Mouse (Mus musculus): ENCODE results near the gene Ostn. TPM values are rescaled to one million over a fixed set of nuclear protein-coding genes. Genes with fewer than 3 reads are reported as not detected.
A peak's percentile ranks its signal among the peaks of the same experiment; 100 is the strongest.
"Not testable (repeated sequence)": the region's sequence is repeated elsewhere in the genome, so short reads cannot be mapped to it uniquely, and the experiment has no call there.

Gene Ostn
- total RNA-seq (2015), result not detected in 2 replicates
- total RNA-seq (2017), result not detected in 2 replicates

GRCm38 (mm10) chr16:27307189-27307588 lies at the start of gene Ostn:
Ostn (plus strand) TSS chr16:27307489.
- not testable (repeated sequence) for ATAC-seq (ENCODE audit: poor library complexity, severe bottlenecking)

GRCm38 (mm10) chr16:27268748-27269147 lies 38.5 kb upstream of the Ostn start:
- no peak for ATAC-seq (ENCODE audit: poor library complexity, severe bottlenecking)

- no peak for ATAC-seq (ENCODE audit: poor library complexity, severe bottlenecking)
These were observed 19.9 kb upstream of the Ostn start for GRCm38 (mm10) chr16:27287410-27287809.

- peak; percentile 95 for ATAC-seq (ENCODE audit: poor library complexity, severe bottlenecking)
These were observed 10.8 kb upstream of the Ostn start for GRCm38 (mm10) chr16:27296508-27296907.

- peak; percentile 87 for ATAC-seq (ENCODE audit: poor library complexity, severe bottlenecking)
These were observed 10.4 kb upstream of the Ostn start for GRCm38 (mm10) chr16:27296929-27297328.

GRCm38 (mm10) chr16:27319099-27319498 lies 11.8 kb downstream of the Ostn start:
- ATAC-seq (ENCODE audit: poor library complexity, severe bottlenecking), result peak; percentile 84

- 0 out of 2 replicates have a peak, but pooled peaks have one; percentile 45 for ATAC-seq (ENCODE audit: poor library complexity, severe bottlenecking)
These were observed 14.8 kb downstream of the Ostn start for GRCm38 (mm10) chr16:27322047-27322446.

- ATAC-seq (ENCODE audit: poor library complexity, severe bottlenecking), result no peak
These were observed 19.2 kb downstream of the Ostn start for GRCm38 (mm10) chr16:27326463-27326862.

GRCm38 (mm10) chr16:27347521-27347920 lies 40.2 kb downstream of the Ostn start:
- no peak for ATAC-seq (ENCODE audit: poor library complexity, severe bottlenecking)

- ATAC-seq (ENCODE audit: poor library complexity, severe bottlenecking), result no peak
These were observed 41.1 kb downstream of the Ostn start for GRCm38 (mm10) chr16:27348359-27348758.

GRCm38 (mm10) chr16:27349235-27349634 lies 41.9 kb downstream of the Ostn start:
- peak; percentile 89 for ATAC-seq (ENCODE audit: poor library complexity, severe bottlenecking)

GRCm38 (mm10) chr16:27349878-27350532 lies 42.7 kb downstream of the Ostn start:
- ATAC-seq (ENCODE audit: poor library complexity, severe bottlenecking), result no peak

- no peak for ATAC-seq (ENCODE audit: poor library complexity, severe bottlenecking)
These were observed 47.2 kb downstream of the Ostn start for GRCm38 (mm10) chr16:27354464-27354863.

- ATAC-seq (ENCODE audit: poor library complexity, severe bottlenecking), result no peak
These were observed 52.8 kb downstream of the Ostn start for GRCm38 (mm10) chr16:27360059-27360458.

GRCm38 (mm10) chr16:27370191-27370590 lies 62.9 kb downstream of the Ostn start, which contains the start of gene Uts2b:
Uts2b (minus strand) TSS chr16:27370239.
- no peak for ATAC-seq (ENCODE audit: poor library complexity, severe bottlenecking)

GRCm38 (mm10) chr16:27370700-27371099 lies 63.4 kb downstream of the Ostn start:
- ATAC-seq (ENCODE audit: poor library complexity, severe bottlenecking), result no peak

GRCm38 (mm10) chr16:27374139-27374538 lies 66.8 kb downstream of the Ostn start:
- peak; percentile 92 for ATAC-seq (ENCODE audit: poor library complexity, severe bottlenecking)

- no peak for ATAC-seq (ENCODE audit: poor library complexity, severe bottlenecking)
These were observed 68.0 kb downstream of the Ostn start for GRCm38 (mm10) chr16:27375318-27375717.

- peak; percentile 59 for ATAC-seq (ENCODE audit: poor library complexity, severe bottlenecking)
These were observed 69.3 kb downstream of the Ostn start for GRCm38 (mm10) chr16:27376556-27376955.

GRCm38 (mm10) chr16:27382217-27382616 lies 74.9 kb downstream of the Ostn start:
- no peak for ATAC-seq (ENCODE audit: poor library complexity, severe bottlenecking)

GRCm38 (mm10) chr16:27384893-27385603 lies 77.8 kb downstream of the Ostn start:
- ATAC-seq (ENCODE audit: poor library complexity, severe bottlenecking), result no peak

- ATAC-seq (ENCODE audit: poor library complexity, severe bottlenecking), result no peak
These were observed 78.4 kb downstream of the Ostn start for GRCm38 (mm10) chr16:27385649-27386048.

Measured in megakaryocyte, adult 5-6 weeks (primary cell).